Mouse (Mus musculus) neutrophil, adult 5-6 weeks (primary cell): ENCODE results near the gene Pcbd2. TPM values are rescaled to one million over a fixed set of nuclear protein-coding genes. Genes with fewer than 3 reads are reported as not detected.

Experiments used
- ATAC-seq: fragments of 151-379, 151-347 bp; 2 replicates; pipeline ENCODE4 v1.8.0; 2017; ENCODE audit warnings: mild to moderate bottlenecking, moderate TSS enrichment; ENCODE audit not compliant: insufficient number of reproducible peaks, poor library complexity, low FRiP score, severe bottlenecking; ENCODE audit errors: extremely low read depth
- total RNA-seq: library from RNA; stranded (forward); fragments of 200-1000 nt; gene quantifications from 2 replicates; pipeline ENCODE4 v1.2.3, GENCODE M21; 2017

Pcbd2 gene
- total RNA-seq, 1 experiment from 2014 or later, result 8.7 TPM

- no peak for ATAC-seq
Observed at GRCm38 (mm10) chr13:55814834-55815233, 87.7 kb downstream of the Pcbd2 start.

DNA sequence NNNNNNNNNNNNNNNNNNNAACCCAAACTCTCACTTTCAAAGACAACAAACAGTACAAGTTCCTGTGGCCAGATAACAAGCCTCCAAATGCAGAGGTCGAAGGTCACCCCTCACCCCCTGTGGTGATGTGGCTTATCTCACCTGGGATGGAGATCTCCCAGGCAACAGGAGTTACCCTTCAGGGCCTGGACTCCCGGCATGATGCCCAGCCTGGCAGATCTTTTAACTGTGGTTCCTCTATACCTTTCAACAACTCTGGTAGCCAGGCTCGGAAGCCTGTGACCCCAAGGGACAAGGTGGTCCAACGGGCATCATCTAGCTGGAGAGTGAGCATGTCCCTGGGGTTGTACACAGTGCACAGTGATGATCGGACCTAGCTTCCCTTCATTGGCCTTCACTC lies 95.3 kb downstream of the Pcbd2 start:
- ATAC-seq, result no peak

DNA sequence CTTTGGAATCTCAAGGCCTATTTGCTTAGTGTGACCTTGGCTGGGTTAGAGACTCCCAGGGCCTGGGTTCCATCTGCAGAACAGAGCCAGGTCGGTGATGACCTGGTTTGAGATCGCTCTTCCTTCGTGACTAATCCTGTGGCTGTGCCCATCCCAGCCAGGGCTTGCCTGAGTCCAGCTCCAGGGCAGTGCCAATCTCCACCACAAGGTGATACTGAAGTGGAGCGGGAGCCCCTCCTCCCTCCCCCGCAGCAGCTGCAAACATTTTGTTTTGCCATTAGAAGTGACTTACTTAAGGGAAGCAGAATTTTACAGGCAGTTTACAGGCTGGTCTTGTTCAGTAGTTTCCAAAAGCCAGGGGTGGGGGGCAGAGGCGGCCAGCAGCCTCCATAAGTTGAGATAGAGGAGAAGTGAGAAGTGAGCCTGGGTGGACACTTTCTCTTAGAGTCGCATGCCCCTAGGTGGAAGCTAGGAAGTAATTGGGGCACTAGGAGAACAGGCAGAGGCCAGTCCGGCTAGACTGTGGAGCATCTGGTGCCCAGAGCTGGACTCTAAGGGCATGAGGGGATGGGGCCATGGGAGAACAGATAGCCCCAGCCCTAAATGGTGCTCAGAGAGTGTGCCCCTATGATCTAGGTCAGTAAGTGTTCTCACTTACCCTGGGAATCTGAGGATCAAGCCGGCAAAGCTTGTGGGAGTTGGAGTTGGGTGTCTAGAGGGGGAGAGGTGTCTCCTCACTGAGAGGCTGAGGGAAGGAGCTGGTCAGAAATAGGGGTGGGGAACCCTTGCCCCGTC lies 97.2 kb downstream of the Pcbd2 start:
- no peak for ATAC-seq

DNA sequence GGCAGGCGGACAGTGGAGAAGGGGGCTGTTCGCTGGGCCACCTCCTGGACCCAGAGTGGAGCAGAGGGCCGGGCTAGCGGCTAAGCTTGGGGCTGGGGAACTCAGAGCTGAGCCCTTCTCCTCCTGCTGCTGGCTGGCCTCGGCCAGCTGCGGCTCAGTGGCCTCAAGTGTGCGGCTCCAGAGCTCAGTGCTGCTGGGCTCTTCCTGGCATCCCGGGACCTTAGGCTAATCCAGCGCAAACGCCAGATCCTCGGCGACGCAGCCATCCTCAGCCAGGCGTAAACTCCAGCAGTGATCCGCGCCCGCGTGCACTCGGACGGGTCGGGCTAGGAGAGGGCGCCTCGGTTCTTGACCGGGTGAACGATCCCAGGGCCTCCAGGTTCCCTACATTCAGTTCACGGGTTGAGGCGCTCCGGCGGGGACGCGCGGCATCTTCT lies 98.1 kb downstream of the Pcbd2 start:
- ATAC-seq, result no peak

- no peak for ATAC-seq
Observed at GRCm38 (mm10) chr13:55826008-55826671, 99.0 kb downstream of the Pcbd2 start.

Other genes starting within 250 kb of the Pcbd2 start
- 0.12 TPM in 2 replicates for gene Dbn1, start 239.3 kb upstream of the Pcbd2 start, total RNA-seq
- gene Pdlim7, start 213.7 kb upstream of the Pcbd2 start, total RNA-seq, result 43.2 and 47.3 TPM in 2 replicates
- 193 and 198 TPM in 2 replicates for gene Dok3, start 198.1 kb upstream of the Pcbd2 start, total RNA-seq
- 107 and 116 TPM in 2 replicates for gene Ddx41, start 190.7 kb upstream of the Pcbd2 start, total RNA-seq
- gene Fam193b, start 156.2 kb upstream of the Pcbd2 start, total RNA-seq, result 108 and 118 TPM in 2 replicates
- gene Tmed9, start 153.6 kb upstream of the Pcbd2 start, total RNA-seq, result 68.9 and 74.4 TPM in 2 replicates
- gene B4galt7, start 127.5 kb upstream of the Pcbd2 start, total RNA-seq, result 14.7 and 19.1 TPM in 2 replicates
- 29.3 and 53.3 TPM in 2 replicates for gene Caml, start 104.4 kb upstream of the Pcbd2 start, total RNA-seq
- gene Ddx46, start 92.3 kb upstream of the Pcbd2 start, total RNA-seq, result 206 and 230 TPM in 2 replicates
- gene B230219D22Rik, start 34.2 kb upstream of the Pcbd2 start, total RNA-seq, result 42.8 and 43.5 TPM in 2 replicates
- 25.3 and 31.1 TPM in 2 replicates for gene Txndc15, start 12.7 kb upstream of the Pcbd2 start, total RNA-seq
- not detected in 2 replicates for gene Catsper3, start 57.2 kb downstream of the Pcbd2 start, total RNA-seq
- gene Pitx1, start 108.8 kb downstream of the Pcbd2 start, total RNA-seq, result not detected in 2 replicates